Mouse (Mus musculus) left cerebral cortex, postnatal 10 days (tissue): Measurements from ENCODE around the gene Tmc2. TPM values are rescaled to one million over a fixed set of nuclear protein-coding genes. Genes with fewer than 3 reads are reported as not detected.

Experiments used
- DNase-seq, 2 experiments: peaks; one replicate each; pipeline ENCODE4 v3.0.0; 2021 to 2022; ENCODE audit warnings: low spot score in 2 of 2, mixed read lengths in 1 of 2; ENCODE audit errors: extremely low spot score in 1 of 2
- intact Hi-C: fragments of 180-260 bp; cut with DNase I; formaldehyde crosslinking; loops from one replicate; pipeline ENCODE4 v1.15.1; 2025
- total RNA-seq, 2 experiments: library from RNA; stranded (reverse); gene quantifications; 2 replicates each; pipeline ENCODE4 v1.2.3; 2021

Gene Tmc2
- not detected for total RNA-seq

GRCm38 (mm10) chr2:130194894-130195293, at the start of gene Tmc2:
Tmc2 (plus strand) TSS chr2:130195194.
- intact Hi-C loops = no loop called here
- DNase-seq = no peak

GRCm38 (mm10) chr2:130146089-130146668, 48.8 kb upstream of the Tmc2 start:
- no peak for DNase-seq
- intact Hi-C loops = no loop called here

GRCm38 (mm10) chr2:130155171-130155570, 39.8 kb upstream of the Tmc2 start:
- no peak for DNase-seq
- intact Hi-C loops = no loop called here

- DNase-seq = no peak
- intact Hi-C loops = no loop called here
Observed at GRCm38 (mm10) chr2:130155851-130156250, 39.1 kb upstream of the Tmc2 start.

- DNase-seq = no peak
- intact Hi-C loops = no loop called here
Observed at GRCm38 (mm10) chr2:130157231-130158087, 37.5 kb upstream of the Tmc2 start.

- no peak for DNase-seq
- intact Hi-C loops = no loop called here
Observed at GRCm38 (mm10) chr2:130158088-130158437, 36.9 kb upstream of the Tmc2 start.

- no peak for DNase-seq
- intact Hi-C loops = no loop called here
Observed at GRCm38 (mm10) chr2:130162701-130163100, 32.3 kb upstream of the Tmc2 start.

GRCm38 (mm10) chr2:130166311-130167214, 28.4 kb upstream of the Tmc2 start:
- DNase-seq = peak; percentile 53 to 78
- intact Hi-C loops = loop anchor here (5.0 kb wide), 1 partner anchor 289 kb away; no protein-coding TSS in a partner anchor

GRCm38 (mm10) chr2:130167861-130168260, 27.1 kb upstream of the Tmc2 start:
- intact Hi-C loops = loop anchor here (1.0 to 5.0 kb wide), 3 partner anchors 100 to 291 kb away; no protein-coding TSS in a partner anchor
- DNase-seq = peak; percentile 62 to 74

GRCm38 (mm10) chr2:130171674-130172073, 23.3 kb upstream of the Tmc2 start:
- intact Hi-C loops = no loop called here
- DNase-seq = no peak

GRCm38 (mm10) chr2:130176820-130177219, 18.2 kb upstream of the Tmc2 start:
- intact Hi-C loops = loop anchor here (2.0 to 5.0 kb wide), 2 partner anchors 70 to 90 kb away; no protein-coding TSS in a partner anchor
- no peak for DNase-seq

- DNase-seq = no peak
- intact Hi-C loops = loop anchor here (5.0 kb wide), 1 partner anchor 89 kb away; no protein-coding TSS in a partner anchor
Observed at GRCm38 (mm10) chr2:130178381-130178705, 16.7 kb upstream of the Tmc2 start.

GRCm38 (mm10) chr2:130178706-130179506, 16.1 kb upstream of the Tmc2 start, which contains the start of gene Snrpb:
Snrpb (minus strand) TSS chr2:130179403.
- intact Hi-C loops = loop anchor here (5.0 kb wide), 1 partner anchor 88 kb away; no protein-coding TSS in a partner anchor

GRCm38 (mm10) chr2:130179507-130180019, 15.4 kb upstream of the Tmc2 start:
- peak in 1 of 2 experiments; percentile 39 for DNase-seq
- intact Hi-C loops = loop anchor here (5.0 kb wide), 1 partner anchor 88 kb away; no protein-coding TSS in a partner anchor

More at GRCm38 (mm10) chr2:130178706-130179506, 16.1 kb upstream of the Tmc2 start, which contains the start of gene Snrpb:
- DNase-seq = peak; percentile 90 to 95

- intact Hi-C loops = no loop called here
- DNase-seq = no peak
Observed at GRCm38 (mm10) chr2:130188391-130188790, 6.6 kb upstream of the Tmc2 start.

- no peak for DNase-seq
- intact Hi-C loops = no loop called here
Observed at GRCm38 (mm10) chr2:130200961-130201360, 6.0 kb downstream of the Tmc2 start.

- DNase-seq = no peak
- intact Hi-C loops = no loop called here
Observed at GRCm38 (mm10) chr2:130207376-130207775, 12.4 kb downstream of the Tmc2 start.

GRCm38 (mm10) chr2:130207996-130208395, 13.0 kb downstream of the Tmc2 start:
- DNase-seq = no peak
- intact Hi-C loops = no loop called here
